Mouse (Mus musculus): Measurements from ENCODE around the gene Ubap1.

Ubap1 gene

DNA sequence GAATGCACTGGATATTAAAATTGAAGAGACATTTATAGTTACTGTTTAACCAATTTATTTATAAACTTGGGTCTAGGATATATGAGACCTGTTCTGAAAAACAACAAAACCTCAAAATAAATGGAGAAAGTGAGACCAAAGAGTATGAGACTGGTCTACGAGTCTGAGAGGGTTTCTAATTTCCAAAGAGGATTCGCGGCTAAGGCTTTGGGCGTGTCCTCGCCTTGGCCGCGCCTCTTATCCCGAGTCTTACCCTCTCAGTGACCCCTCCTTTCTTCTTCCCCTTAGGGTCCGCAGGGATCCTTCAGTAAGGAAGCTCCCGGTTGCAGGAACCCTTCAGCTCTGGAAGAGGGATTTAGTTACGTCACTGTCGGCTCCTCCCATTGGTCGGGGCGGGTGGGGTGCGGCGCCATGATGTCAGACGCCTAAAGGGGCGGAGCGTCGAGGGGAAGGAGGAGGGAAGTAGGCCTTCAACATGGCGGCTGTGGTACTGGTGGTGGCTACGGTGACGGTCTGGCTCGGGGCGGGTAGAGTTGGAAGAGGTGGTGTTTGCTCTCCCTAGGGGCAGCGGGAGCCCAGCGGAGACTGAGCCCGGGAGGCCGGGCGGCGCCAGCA is at the start of gene Ubap1:
Gene Ubap1, plus strand, starts transcription at position 413 of the 615 bp plus-strand sequence.
- peak; percentile 90 for DNase-seq

DNA sequence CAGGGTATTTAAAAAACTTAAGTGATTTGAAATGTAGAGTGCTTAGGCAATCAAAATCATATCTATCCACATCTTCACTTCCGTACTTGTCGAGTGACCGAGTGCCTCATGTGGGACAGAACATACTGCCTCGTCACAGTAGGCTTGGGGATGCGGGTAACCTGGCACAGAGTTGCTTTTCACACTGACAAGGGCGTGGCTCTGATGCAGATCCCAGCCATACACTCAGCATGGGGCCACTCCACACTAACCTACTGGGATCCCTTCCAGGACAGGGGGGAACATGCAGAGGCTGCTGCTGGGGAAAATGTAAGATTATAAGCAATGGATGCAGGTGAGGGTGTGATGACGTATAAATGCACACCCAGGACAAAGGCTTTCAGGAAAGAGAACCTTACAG is 45.1 kb upstream of the Ubap1 start:
- DNase-seq = no peak

GRCm38 (mm10) chr4:41304302-41304701 is 44.5 kb upstream of the Ubap1 start:
- no peak for DNase-seq

DNA sequence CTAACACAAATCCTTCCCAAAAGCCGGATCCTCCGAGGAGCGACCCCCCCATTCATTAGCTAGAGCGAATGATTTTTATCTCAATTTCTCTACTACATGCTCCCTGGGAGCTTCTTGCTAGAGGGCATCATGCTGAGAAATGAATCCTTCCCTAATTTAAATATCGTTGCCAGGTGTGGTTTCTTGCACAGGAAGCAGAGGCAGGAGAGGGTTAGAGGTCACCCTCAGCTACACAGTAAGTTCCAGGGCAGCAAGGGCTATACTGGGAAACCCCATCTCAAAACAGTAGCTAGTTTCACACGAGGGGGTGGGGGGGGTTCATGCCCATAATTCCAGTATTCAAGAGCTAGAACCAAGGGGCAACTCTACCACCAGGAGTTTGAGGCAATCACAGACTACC is 41.4 kb upstream of the Ubap1 start:
- DNase-seq = no peak

DNA sequence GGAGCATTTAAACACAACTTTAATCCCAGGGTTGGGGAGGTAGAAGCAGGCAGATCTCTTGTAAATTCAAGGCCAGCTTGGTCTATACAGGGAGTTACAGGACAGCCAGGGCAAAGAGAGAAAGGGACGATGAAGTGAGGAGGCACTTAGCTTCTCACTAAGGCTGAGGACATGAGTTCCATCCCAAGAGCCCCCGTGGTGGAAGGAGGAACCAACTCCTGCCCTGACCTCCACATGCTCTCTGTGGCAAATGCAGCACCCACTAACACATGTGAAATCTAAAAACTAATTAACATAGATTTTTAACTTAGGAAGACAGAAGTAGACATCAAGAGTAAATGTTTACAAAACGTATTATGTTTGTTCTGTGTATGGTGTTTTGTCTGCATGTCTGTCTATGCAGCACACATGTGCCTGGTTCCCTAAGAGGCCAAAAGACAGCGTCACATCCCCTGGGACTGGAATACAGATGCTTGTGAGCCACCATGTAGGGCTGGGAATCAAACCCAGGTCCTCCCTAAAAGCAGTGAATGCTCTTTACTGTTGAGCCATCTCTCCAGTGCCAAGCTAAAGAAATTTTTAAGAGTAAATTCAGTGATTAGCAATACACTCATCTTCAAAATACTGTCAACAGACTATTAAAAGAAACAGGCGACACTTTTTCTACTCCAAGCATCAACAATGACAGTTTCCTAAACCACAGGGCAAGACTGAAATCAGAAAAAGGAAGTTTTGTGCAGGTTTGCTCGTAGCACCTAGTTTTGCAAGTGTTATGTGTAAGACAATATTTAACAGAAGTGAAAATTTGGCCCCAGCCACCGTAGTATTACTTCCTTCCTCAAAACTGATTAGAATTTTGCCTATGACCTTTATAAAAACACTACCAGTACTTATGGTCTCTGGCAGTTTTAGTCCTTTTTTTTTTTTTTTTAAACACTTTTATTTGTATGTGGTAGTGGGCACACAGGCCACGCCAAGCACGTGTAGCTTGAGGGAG is 37.9 kb upstream of the Ubap1 start:
- no peak for DNase-seq

DNA sequence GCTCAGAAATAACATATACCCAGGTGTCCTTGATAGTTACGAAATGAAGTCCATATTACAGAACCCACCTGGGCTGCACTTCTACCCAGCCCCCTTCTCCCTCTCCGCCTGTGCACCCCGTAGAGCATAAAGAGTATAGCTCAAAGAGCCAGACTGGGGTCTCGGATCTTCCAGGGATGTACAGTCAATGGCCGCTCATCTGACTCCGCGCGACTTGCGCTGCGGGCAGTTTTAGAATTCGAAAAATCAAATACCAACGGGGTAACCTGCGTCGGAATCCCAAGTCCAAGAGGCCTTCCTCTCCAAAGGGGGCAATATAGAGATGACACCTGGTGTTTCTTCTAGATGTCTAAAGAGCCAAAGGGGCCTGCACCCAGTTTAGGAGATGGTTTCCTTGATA is 35.1 kb upstream of the Ubap1 start:
- no peak for DNase-seq

DNA sequence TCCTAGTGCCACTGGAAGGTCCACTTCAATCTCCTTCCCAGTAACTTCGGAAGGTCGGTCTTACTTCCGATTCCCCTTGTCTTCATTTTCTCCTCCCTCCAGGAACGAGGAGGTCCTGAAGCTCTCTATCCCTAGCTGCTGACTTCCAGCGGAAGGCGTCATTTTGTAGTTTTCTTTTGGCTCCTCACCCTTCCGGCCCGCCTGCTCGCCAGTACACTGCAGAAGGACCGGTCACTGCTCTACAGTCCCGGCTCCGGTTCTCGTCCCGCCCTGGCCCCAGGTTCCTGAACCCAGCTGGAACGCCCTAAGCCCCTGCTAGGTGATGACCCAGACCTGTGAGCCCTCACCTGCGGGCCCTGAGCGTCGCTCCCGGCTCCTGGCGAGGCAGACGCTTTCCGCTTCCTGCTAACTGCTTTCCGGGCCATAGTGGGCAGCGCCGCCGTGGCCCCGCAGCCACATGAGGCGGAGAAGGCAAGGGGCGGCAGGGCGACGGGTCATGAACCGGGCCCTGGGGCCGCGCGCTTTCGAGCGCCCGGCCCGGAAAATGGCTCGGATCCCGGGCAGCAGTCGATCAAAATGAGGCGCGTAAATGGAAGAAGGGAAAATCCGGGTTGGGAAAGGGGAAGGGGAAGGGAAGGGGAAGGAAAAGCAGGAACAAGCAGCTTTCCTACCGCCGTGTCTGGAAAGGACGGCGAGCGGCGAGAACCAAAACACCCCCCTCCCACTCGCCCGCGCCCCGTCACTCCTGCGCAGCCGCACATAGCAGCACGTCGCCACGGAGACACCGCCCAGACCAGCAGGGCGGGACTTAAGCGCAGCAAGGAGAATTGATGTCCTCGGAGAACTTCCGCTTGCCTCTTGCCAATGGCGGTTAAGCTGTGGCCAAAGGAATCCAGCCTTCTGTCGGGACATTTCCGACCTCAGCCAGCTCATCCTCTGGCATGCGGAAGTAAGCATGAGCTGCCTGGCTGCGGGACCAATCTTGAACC is 34.4 kb upstream of the Ubap1 start, which contains the start of gene Dcaf12:
Gene Dcaf12, minus strand, starts transcription at position 749 of the 989 bp plus-strand sequence.
- DNase-seq = peak; percentile 92

DNA sequence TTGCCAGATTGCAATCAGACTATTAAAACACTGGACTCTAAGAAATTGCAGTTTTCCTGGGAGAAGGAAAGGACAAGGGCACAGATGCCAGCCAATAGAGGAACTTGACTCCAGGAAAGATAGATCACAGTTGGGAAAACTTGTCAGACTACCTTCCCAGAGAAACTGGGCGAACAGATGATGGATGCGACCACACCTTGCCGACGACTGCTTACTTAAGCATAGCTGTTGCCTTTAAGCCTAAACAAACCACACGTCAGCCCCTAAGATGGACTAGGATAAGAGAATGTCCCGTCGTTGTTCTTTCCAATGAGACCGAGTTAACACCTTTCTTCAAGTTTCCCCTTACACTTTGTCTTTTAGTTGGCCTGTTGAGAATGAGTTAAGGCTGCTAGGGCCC is 33.6 kb upstream of the Ubap1 start:
- no peak for DNase-seq

- no peak for DNase-seq
Observed at GRCm38 (mm10) chr4:41318267-41318666, 30.5 kb upstream of the Ubap1 start.

DNA sequence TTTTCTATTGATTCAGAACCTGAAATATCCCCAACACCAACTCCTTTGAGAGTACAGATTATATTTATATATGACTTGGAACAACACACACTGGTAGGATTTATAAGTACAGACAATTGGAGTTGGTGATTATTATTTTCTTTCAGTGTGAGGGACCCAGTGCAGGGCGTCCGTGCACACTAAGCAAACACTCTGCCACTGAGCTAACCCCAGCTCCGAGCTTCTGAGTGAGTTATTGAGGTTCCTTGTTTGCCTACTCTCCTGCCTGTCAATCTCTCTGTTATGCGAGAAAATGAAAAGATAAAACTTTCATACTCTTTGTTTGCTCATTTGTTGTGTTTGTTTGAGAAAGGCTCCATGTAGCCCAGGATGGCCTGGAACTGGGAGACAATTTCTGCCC is 27.8 kb upstream of the Ubap1 start:
- DNase-seq = no peak

GRCm38 (mm10) chr4:41326876-41327275 is 21.9 kb upstream of the Ubap1 start:
- no peak for DNase-seq

DNA sequence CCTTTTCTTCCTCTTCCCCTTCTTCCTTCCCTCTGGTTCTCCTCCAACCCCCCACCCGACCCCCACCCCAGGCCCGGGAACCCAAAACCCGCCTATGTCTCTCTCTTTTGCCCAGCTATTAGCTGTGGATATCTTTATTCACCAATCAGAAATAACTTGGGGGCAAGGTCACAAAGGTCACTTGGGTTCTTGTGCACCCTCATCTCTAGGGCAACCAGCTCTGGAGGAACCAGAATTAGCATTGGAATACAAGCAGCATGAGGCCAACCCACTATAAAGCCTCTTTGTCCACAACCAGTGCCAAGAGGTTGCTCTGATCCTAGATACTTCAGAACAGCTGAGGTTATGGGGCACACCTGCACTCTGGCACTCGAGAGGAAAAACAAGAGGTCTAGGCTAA is 19.3 kb upstream of the Ubap1 start:
- no peak for DNase-seq

- no peak for DNase-seq
Observed at GRCm38 (mm10) chr4:41331085-41331484, 17.7 kb upstream of the Ubap1 start.

GRCm38 (mm10) chr4:41331698-41332421 is 16.9 kb upstream of the Ubap1 start:
- DNase-seq = no peak

GRCm38 (mm10) chr4:41336546-41336945 is 12.2 kb upstream of the Ubap1 start:
- DNase-seq = no peak

DNA sequence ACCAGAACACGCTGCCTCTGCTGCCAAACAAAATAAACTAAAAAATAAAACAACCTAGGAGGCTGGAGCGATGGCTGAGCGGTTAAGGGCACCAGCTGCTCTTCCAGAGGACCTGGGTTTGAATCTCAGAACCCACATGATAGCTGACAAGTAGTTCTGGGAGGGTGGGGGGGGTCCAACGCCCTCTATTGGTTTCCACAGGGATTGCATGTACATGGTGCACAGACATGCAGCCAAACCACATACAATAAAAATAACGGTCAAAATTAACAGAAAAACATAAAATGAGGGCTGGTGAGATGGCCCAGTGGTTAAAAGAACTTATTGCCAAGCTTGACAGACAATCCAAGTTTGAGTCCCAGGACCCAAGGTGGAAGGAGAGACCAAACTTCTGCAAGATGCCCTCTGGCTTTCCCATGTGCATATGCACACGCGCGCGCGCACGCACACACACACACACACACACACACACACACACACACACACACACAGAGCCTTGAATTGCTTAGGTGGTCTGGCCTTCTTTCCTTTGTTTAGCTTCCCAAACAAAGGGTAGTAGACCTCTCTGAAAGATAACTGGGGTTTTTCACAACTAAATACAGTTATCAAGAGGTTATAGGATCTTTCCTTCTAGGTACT is 7.8 kb upstream of the Ubap1 start:
- no peak for DNase-seq

- DNase-seq = no peak
Observed at GRCm38 (mm10) chr4:41346011-41346410, 2.8 kb upstream of the Ubap1 start.

- no peak for DNase-seq
Observed at GRCm38 (mm10) chr4:41347839-41348238, 957 bp upstream of the Ubap1 start.

DNA sequence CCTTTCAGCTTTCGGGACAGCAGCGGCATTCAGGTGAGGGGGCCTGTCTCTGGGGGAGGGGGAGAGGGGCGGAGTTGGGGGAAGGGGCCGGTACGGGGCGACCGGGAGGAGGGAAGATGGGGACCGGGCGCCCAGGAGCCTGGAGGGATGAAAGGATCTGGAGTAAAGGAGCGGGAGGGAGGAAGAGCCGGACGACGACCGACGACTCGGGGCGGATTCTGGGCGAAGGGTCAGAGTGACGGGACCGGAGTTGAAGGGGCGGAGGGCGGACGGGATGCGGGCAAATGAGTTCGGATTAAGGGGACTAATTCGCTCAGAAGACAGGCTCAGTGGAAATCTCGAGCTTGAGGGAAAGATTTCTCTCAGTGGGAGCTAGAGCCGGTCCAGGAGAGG is 399 bp downstream of the Ubap1 start:
- DNase-seq = no peak

DNA sequence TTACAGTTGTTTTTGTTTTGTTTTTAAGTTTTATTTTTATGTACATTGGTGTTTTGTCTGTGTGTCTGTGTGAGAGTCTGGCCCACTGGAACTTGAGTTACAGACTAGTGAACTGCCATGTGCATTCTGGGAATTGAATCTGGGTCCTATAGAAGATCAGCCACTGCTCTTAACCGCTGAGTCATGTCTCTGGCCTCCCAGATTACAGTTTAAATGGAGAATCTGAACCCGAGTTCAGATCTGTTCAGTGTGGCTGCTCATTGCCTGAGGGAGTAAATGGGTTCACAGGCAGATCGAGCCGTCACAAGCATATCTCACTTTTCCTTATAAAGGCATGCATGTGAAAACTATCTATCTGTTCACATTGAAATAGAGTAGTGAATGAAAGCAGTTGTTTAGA is 4.0 kb downstream of the Ubap1 start:
- DNase-seq = no peak

GRCm38 (mm10) chr4:41353265-41353664 is 4.5 kb downstream of the Ubap1 start:
- DNase-seq = no peak

GRCm38 (mm10) chr4:41357154-41357553 is 8.4 kb downstream of the Ubap1 start:
- DNase-seq = no peak

Data from cerebellum, adult 8-10 months (tissue).